Mouse (Mus musculus): ENCODE data around the gene Grap. TPM values are rescaled to one million over a fixed set of nuclear protein-coding genes. Genes with fewer than 3 reads are reported as not detected.

The Grap gene
- polyA plus RNA-seq, 1 experiment from 2014 or later: 14.5 TPM

- no peak overlapping the region for H3K4me3 ChIP-seq
- H3K27me3 ChIP-seq: no peaks in the 10 kb centered on the region
- no peaks in the 10 kb centered on the region for H3K9me3 ChIP-seq
- H3K9ac ChIP-seq: no peak overlapping the region
- 59% methylated on average over 4 of the region's 4 CpGs for WGBS
- no peak for ATAC-seq (ENCODE audit: insufficient number of reproducible peaks, low FRiP score, low TSS enrichment, low read depth)
- H3K36me3 ChIP-seq: no peaks in the 10 kb centered on the region
- no peak overlapping the region for H3K27ac ChIP-seq
- no peak overlapping the region for H3K4me2 ChIP-seq
- no peaks in the 10 kb centered on the region for H3K4me1 ChIP-seq
Observed at GRCm38 (mm10) chr11:61699933-61700332, 46.9 kb downstream of the Grap start.

GRCm38 (mm10) chr11:61701696-61702095 is 48.6 kb downstream of the Grap start:
- H3K9ac ChIP-seq: no peak overlapping the region
- 68% methylated on average over 5 of the region's 5 CpGs for WGBS
- H3K4me3 ChIP-seq: no peak overlapping the region
- no peaks in the 10 kb centered on the region for H3K9me3 ChIP-seq
- H3K4me2 ChIP-seq: no peak overlapping the region
- no peaks in the 10 kb centered on the region for H3K36me3 ChIP-seq
- no peaks in the 10 kb centered on the region for H3K4me1 ChIP-seq
- no peak overlapping the region for H3K27ac ChIP-seq
- H3K27me3 ChIP-seq: no peaks in the 10 kb centered on the region
- ATAC-seq (ENCODE audit: insufficient number of reproducible peaks, low FRiP score, low TSS enrichment, low read depth): no peak

GRCm38 (mm10) chr11:61702494-61702893 is 49.4 kb downstream of the Grap start:
- no peak for ATAC-seq (ENCODE audit: insufficient number of reproducible peaks, low FRiP score, low TSS enrichment, low read depth)
- Histone ChIP-seq H3K27me3 (no peaks in the 10 kb centered on the region), H3K36me3 (no peaks in the 10 kb centered on the region), H3K9ac (no peak overlapping the region), H3K4me3 (no peak overlapping the region), H3K4me1 (no peaks in the 10 kb centered on the region), H3K27ac (no peak overlapping the region), H3K4me2 (no peak overlapping the region), H3K9me3 (no peaks in the 10 kb centered on the region)
- WGBS: 91% methylated on average over 5 of the region's 5 CpGs

GRCm38 (mm10) chr11:61705581-61705980 is 52.5 kb downstream of the Grap start:
- Histone ChIP-seq H3K4me2 (no peak overlapping the region), H3K36me3 (no peaks in the 10 kb centered on the region), H3K9me3 (no peaks in the 10 kb centered on the region), H3K9ac (no peak overlapping the region), H3K27ac (no peak overlapping the region), H3K4me3 (no peak overlapping the region), H3K4me1 (peaks cover 10% of the 10 kb centered on the region), H3K27me3 (no peaks in the 10 kb centered on the region)
- WGBS: 95% methylated on average over 2 of the region's 2 CpGs
- no peak for ATAC-seq (ENCODE audit: insufficient number of reproducible peaks, low FRiP score, low TSS enrichment, low read depth)

- WGBS: 68% methylated on average over 4 of the region's 4 CpGs
Observed at GRCm38 (mm10) chr11:61706232-61706631, 53.2 kb downstream of the Grap start.

GRCm38 (mm10) chr11:61708928-61709327 is 55.9 kb downstream of the Grap start:
- H3K27me3 ChIP-seq: no peaks in the 10 kb centered on the region
- no peaks in the 10 kb centered on the region for H3K36me3 ChIP-seq
- ATAC-seq (ENCODE audit: insufficient number of reproducible peaks, low FRiP score, low TSS enrichment, low read depth): no peak
- H3K4me1 ChIP-seq: peaks cover 12% of the 10 kb centered on the region
- no peak overlapping the region for H3K27ac ChIP-seq
- H3K9ac ChIP-seq: no peak overlapping the region
- no peaks in the 10 kb centered on the region for H3K9me3 ChIP-seq
- 42% methylated on average over 3 of the region's 3 CpGs for WGBS
- no peak overlapping the region for H3K4me2 ChIP-seq
- H3K4me3 ChIP-seq: no peak overlapping the region

More at GRCm38 (mm10) chr11:61706232-61706631, 53.2 kb downstream of the Grap start:
- no peak for ATAC-seq (ENCODE audit: insufficient number of reproducible peaks, low FRiP score, low TSS enrichment, low read depth)
- H3K36me3 ChIP-seq: no peaks in the 10 kb centered on the region
- H3K9ac ChIP-seq: no peak overlapping the region
- no peaks in the 10 kb centered on the region for H3K9me3 ChIP-seq
- H3K4me2 ChIP-seq: no peak overlapping the region
- H3K27me3 ChIP-seq: no peaks in the 10 kb centered on the region
- no peak overlapping the region for H3K27ac ChIP-seq
- H3K4me1 ChIP-seq: peaks cover 10% of the 10 kb centered on the region
- H3K4me3 ChIP-seq: no peak overlapping the region

GRCm38 (mm10) chr11:61713157-61713855 is 60.2 kb downstream of the Grap start:
- ATAC-seq (ENCODE audit: insufficient number of reproducible peaks, low FRiP score, low TSS enrichment, low read depth): no peak
- no peak overlapping the region for H3K9ac ChIP-seq
- H3K27ac ChIP-seq: no peak overlapping the region
- H3K4me2 ChIP-seq: no peak overlapping the region
- H3K27me3 ChIP-seq: no peaks in the 10 kb centered on the region
- H3K4me1 ChIP-seq: peaks cover 11% of the 10 kb centered on the region
- 51% methylated on average over 15 of the region's 15 CpGs for WGBS
- no peaks in the 10 kb centered on the region for H3K36me3 ChIP-seq
- H3K9me3 ChIP-seq: no peaks in the 10 kb centered on the region
- no peak overlapping the region for H3K4me3 ChIP-seq

GRCm38 (mm10) chr11:61714346-61715117 is 61.5 kb downstream of the Grap start:
- ATAC-seq (ENCODE audit: insufficient number of reproducible peaks, low FRiP score, low TSS enrichment, low read depth): peak; percentile 28; the same call in 1 of the 2 replicates
- 41% methylated on average over 11 of the region's 11 CpGs for WGBS
- Histone ChIP-seq H3K27me3 (no peaks in the 10 kb centered on the region), H3K4me2 (no peak overlapping the region), H3K4me1 (0 out of 2 replicates have a peak, but pooled peaks cover 2% of the 10 kb centered on the region), H3K36me3 (no peaks in the 10 kb centered on the region), H3K4me3 (no peak overlapping the region), H3K9ac (no peak overlapping the region), H3K9me3 (no peaks in the 10 kb centered on the region), H3K27ac (no peak overlapping the region)

GRCm38 (mm10) chr11:61715130-61715529 is 62.1 kb downstream of the Grap start:
- Histone ChIP-seq H3K4me3 (no peak overlapping the region), H3K9ac (no peak overlapping the region), H3K27ac (no peak overlapping the region), H3K27me3 (no peaks in the 10 kb centered on the region), H3K4me2 (no peak overlapping the region), H3K4me1 (0 out of 2 replicates have a peak, but pooled peaks cover 2% of the 10 kb centered on the region), H3K36me3 (no peaks in the 10 kb centered on the region), H3K9me3 (no peaks in the 10 kb centered on the region)
- 66% methylated on average over 6 of the region's 6 CpGs for WGBS
- no peak for ATAC-seq (ENCODE audit: insufficient number of reproducible peaks, low FRiP score, low TSS enrichment, low read depth)

GRCm38 (mm10) chr11:61717990-61718389 is 64.9 kb downstream of the Grap start:
- no peaks in the 10 kb centered on the region for H3K27me3 ChIP-seq
- H3K4me1 ChIP-seq: 0 out of 2 replicates have a peak, but pooled peaks cover 2% of the 10 kb centered on the region
- ATAC-seq (ENCODE audit: insufficient number of reproducible peaks, low FRiP score, low TSS enrichment, low read depth): no peak
- H3K36me3 ChIP-seq: no peaks in the 10 kb centered on the region
- H3K9ac ChIP-seq: no peak overlapping the region
- no peaks in the 10 kb centered on the region for H3K9me3 ChIP-seq
- no peak overlapping the region for H3K27ac ChIP-seq
- no peak overlapping the region for H3K4me3 ChIP-seq
- H3K4me2 ChIP-seq: no peak overlapping the region
- 64% methylated on average over 5 of the region's 5 CpGs for WGBS

- H3K4me1 ChIP-seq: no peaks in the 10 kb centered on the region
- H3K36me3 ChIP-seq: no peaks in the 10 kb centered on the region
- H3K4me3 ChIP-seq: no peak overlapping the region
- H3K27ac ChIP-seq: no peak overlapping the region
- ATAC-seq (ENCODE audit: insufficient number of reproducible peaks, low FRiP score, low TSS enrichment, low read depth): no peak
- H3K9ac ChIP-seq: no peak overlapping the region
- H3K9me3 ChIP-seq: no peaks in the 10 kb centered on the region
- no peaks in the 10 kb centered on the region for H3K27me3 ChIP-seq
- WGBS: 56% methylated on average over 3 of the region's 3 CpGs
- no peak overlapping the region for H3K4me2 ChIP-seq
Observed at GRCm38 (mm10) chr11:61719387-61719786, 66.3 kb downstream of the Grap start.

- Histone ChIP-seq H3K36me3 (no peaks in the 10 kb centered on the region), H3K9me3 (no peaks in the 10 kb centered on the region), H3K4me1 (no peaks in the 10 kb centered on the region), H3K9ac (no peak overlapping the region), H3K4me3 (no peak overlapping the region), H3K27ac (no peak overlapping the region), H3K27me3 (no peaks in the 10 kb centered on the region), H3K4me2 (no peak overlapping the region)
- no peak for ATAC-seq (ENCODE audit: insufficient number of reproducible peaks, low FRiP score, low TSS enrichment, low read depth)
- WGBS: 73% methylated on average over 8 of the region's 8 CpGs
Observed at GRCm38 (mm10) chr11:61719826-61720225, 66.8 kb downstream of the Grap start.

Data from limb, embryonic 15.5 days (tissue).